Mouse (Mus musculus) hindbrain, embryonic 10.5 days (tissue): ENCODE data around the gene Zfp866. TPM values are rescaled to one million over a fixed set of nuclear protein-coding genes. Genes with fewer than 3 reads are reported as not detected.

ENCODE experiments used
- DNase-seq: peaks from one replicate; pipeline ENCODE4 v3.0.0-alpha.2; 2017; ENCODE audit warnings: low spot score
- H3K27ac ChIP-seq: fragments of 300-500 bp; sonication (generic); 2 replicates; pipeline ENCODE4 v1.5.1; 2016; ENCODE audit warnings: mild to moderate bottlenecking, moderate library complexity
- H3K27me3 ChIP-seq: fragments of 300-500 bp; sonication (generic); 2 replicates; pipeline ENCODE4 v1.6.1; 2016; ENCODE audit warnings: mild to moderate bottlenecking; ENCODE audit not compliant: poor library complexity, insufficient read depth, severe bottlenecking
- H3K36me3 ChIP-seq: fragments of 300-500 bp; sonication (generic); 2 replicates; pipeline ENCODE4 v1.6.1; 2016; ENCODE audit warnings: mild to moderate bottlenecking, moderate library complexity
- H3K4me1 ChIP-seq: fragments of 300-500 bp; sonication (generic); replicated peaks from 2 replicates; pipeline ENCODE4 v1.6.1; 2016; ENCODE audit warnings: mild to moderate bottlenecking
- H3K4me3 ChIP-seq: fragments of 300-500 bp; sonication (generic); 2 replicates; pipeline ENCODE4 v1.5.1; 2016; ENCODE audit warnings: mild to moderate bottlenecking, moderate library complexity
- H3K9me3 ChIP-seq: fragments of 300-500 bp; sonication (generic); 2 replicates; pipeline ENCODE4 v1.6.1; 2016; ENCODE audit warnings: mild to moderate bottlenecking, moderate library complexity
- WGBS: fragments of 180-500 bp; shearing (Covaris S2); methylation state at CpG from one replicate; pipeline ENCODE4 v1.1.7; 2016; 5-methylcytosine and 5-hydroxymethylcytosine counted together
- polyA plus RNA-seq: library from polyadenylated mRNA; unstranded; fragments of >200 nt; fragmentation: Nextera tagmentation; extraction: Ambion mirVana; gene quantifications from 2 replicates; pipeline ENCODE4 v1.2.1, GENCODE M21; 2016

The Zfp866 gene
- polyA plus RNA-seq, 1 experiment from 2014 or later, result 31.5 TPM

- 96% methylated on average over 3 of the region's 3 CpGs for WGBS
- H3K36me3 ChIP-seq, result peaks cover 66% of the 10 kb centered on the region
- no peak overlapping the region for H3K27ac ChIP-seq
- no peaks in the 10 kb centered on the region for H3K27me3 ChIP-seq
- peaks cover 28% of the 10 kb centered on the region for H3K4me1 ChIP-seq
- H3K4me3 ChIP-seq, result no peak overlapping the region
- no peaks in the 10 kb centered on the region for H3K9me3 ChIP-seq
- DNase-seq, result no peak
Observed at GRCm38 (mm10) chr8:69794096-69794495, 3.1 kb upstream of the Zfp866 start.

GRCm38 (mm10) chr8:69793666-69794065 lies 2.7 kb upstream of the Zfp866 start:
- Histone ChIP-seq H3K36me3 (peaks cover 62% of the 10 kb centered on the region), H3K9me3 (no peaks in the 10 kb centered on the region), H3K27ac (no peak overlapping the region), H3K4me1 (peaks cover 28% of the 10 kb centered on the region), H3K27me3 (no peaks in the 10 kb centered on the region), H3K4me3 (no peak overlapping the region)
- DNase-seq, result no peak
- WGBS, result 90% methylated on average over 4 of the region's 4 CpGs

- H3K27me3 ChIP-seq, result no peaks in the 10 kb centered on the region
- WGBS, result under 1% methylated on average over 48 of the region's 48 CpGs
- peaks cover 28% of the 10 kb centered on the region for H3K4me1 ChIP-seq
- H3K9me3 ChIP-seq, result no peaks in the 10 kb centered on the region
- no peak for DNase-seq
- H3K4me3 ChIP-seq, result peak overlapping the region; percentile 100
- H3K36me3 ChIP-seq, result peaks cover 41% of the 10 kb centered on the region
- peak overlapping the region; percentile 97 for H3K27ac ChIP-seq
Observed at GRCm38 (mm10) chr8:69791415-69792068, 564 bp upstream of the Zfp866 start.

- no peak for DNase-seq
- Histone ChIP-seq H3K27ac (peak overlapping the region; percentile 97), H3K9me3 (no peaks in the 10 kb centered on the region), H3K4me3 (peak overlapping the region; percentile 100), H3K4me1 (peaks cover 28% of the 10 kb centered on the region), H3K36me3 (peaks cover 29% of the 10 kb centered on the region), H3K27me3 (no peaks in the 10 kb centered on the region)
- 33% methylated on average over 11 of the region's 11 CpGs for WGBS
Observed at GRCm38 (mm10) chr8:69790364-69790763, 614 bp downstream of the Zfp866 start.

GRCm38 (mm10) chr8:69789731-69790130 lies 1.2 kb downstream of the Zfp866 start:
- WGBS, result 76% methylated on average over 5 of the region's 5 CpGs

GRCm38 (mm10) chr8:69789105-69789504 lies 1.9 kb downstream of the Zfp866 start:
- no peak overlapping the region for H3K4me3 ChIP-seq
- 92% methylated on average over 5 of the region's 5 CpGs for WGBS
- H3K27ac ChIP-seq, result no peak overlapping the region
- H3K27me3 ChIP-seq, result no peaks in the 10 kb centered on the region
- H3K9me3 ChIP-seq, result no peaks in the 10 kb centered on the region
- peaks cover 28% of the 10 kb centered on the region for H3K4me1 ChIP-seq
- peaks cover 16% of the 10 kb centered on the region for H3K36me3 ChIP-seq
- DNase-seq, result no peak

More at GRCm38 (mm10) chr8:69789731-69790130, 1.2 kb downstream of the Zfp866 start:
- no peak for DNase-seq
- peaks cover 22% of the 10 kb centered on the region for H3K36me3 ChIP-seq
- H3K9me3 ChIP-seq, result no peaks in the 10 kb centered on the region
- peak overlapping the region; percentile 100 for H3K4me3 ChIP-seq
- peaks cover 28% of the 10 kb centered on the region for H3K4me1 ChIP-seq
- H3K27me3 ChIP-seq, result no peaks in the 10 kb centered on the region
- H3K27ac ChIP-seq, result no peak overlapping the region

GRCm38 (mm10) chr8:69777111-69777510 lies 13.9 kb downstream of the Zfp866 start:
- 69% methylated on average over 12 of the region's 12 CpGs for WGBS
- DNase-seq, result no peak
- Histone ChIP-seq H3K27ac (no peak overlapping the region), H3K36me3 (0 out of 2 replicates have a peak, but pooled peaks cover 5% of the 10 kb centered on the region), H3K4me1 (peaks cover 20% of the 10 kb centered on the region), H3K9me3 (no peaks in the 10 kb centered on the region), H3K4me3 (no peak overlapping the region), H3K27me3 (no peaks in the 10 kb centered on the region)

- Histone ChIP-seq H3K4me1 (peaks cover 25% of the 10 kb centered on the region), H3K36me3 (peaks cover 25% of the 10 kb centered on the region), H3K9me3 (no peaks in the 10 kb centered on the region), H3K4me3 (peak overlapping the region; percentile 82), H3K27ac (peak overlapping the region; percentile 100), H3K27me3 (no peaks in the 10 kb centered on the region)
- no peak for DNase-seq
- 64% methylated on average over 2 of the region's 2 CpGs for WGBS
Observed at GRCm38 (mm10) chr8:69775149-69775534, 15.8 kb downstream of the Zfp866 start.

- under 1% methylated on average over 41 of the region's 41 CpGs for WGBS
- Histone ChIP-seq H3K36me3 (peaks cover 30% of the 10 kb centered on the region), H3K27ac (peak within 1 kb of the TSS; percentile 100), H3K4me1 (peaks cover 25% of the 10 kb centered on the region), H3K4me3 (peak within 1 kb of the TSS; percentile 82), H3K9me3 (no peaks in the 10 kb centered on the region), H3K27me3 (no peaks in the 10 kb centered on the region)
- peak; percentile 93 for DNase-seq
Observed at GRCm38 (mm10) chr8:69774503-69775148, 16.4 kb downstream of the Zfp866 start, which contains the start of gene Gm20422. Gm20422 (minus strand) TSS chr8:69774886.

- no peak for DNase-seq
- H3K36me3 ChIP-seq, result peaks cover 55% of the 10 kb centered on the region
- peaks cover 5% of the 10 kb centered on the region; the same call in 1 of the 2 replicates for H3K9me3 ChIP-seq
- no peaks in the 10 kb centered on the region for H3K27me3 ChIP-seq
- 88% methylated on average over 2 of the region's 2 CpGs for WGBS
- no peak overlapping the region for H3K4me3 ChIP-seq
- no peak overlapping the region for H3K27ac ChIP-seq
- H3K4me1 ChIP-seq, result peaks cover 25% of the 10 kb centered on the region
Observed at GRCm38 (mm10) chr8:69772106-69772505, 18.9 kb downstream of the Zfp866 start.

GRCm38 (mm10) chr8:69771221-69771620 lies 19.8 kb downstream of the Zfp866 start:
- Histone ChIP-seq H3K27me3 (no peaks in the 10 kb centered on the region), H3K9me3 (peaks cover 9% of the 10 kb centered on the region), H3K4me1 (peaks cover 25% of the 10 kb centered on the region), H3K36me3 (peaks cover 64% of the 10 kb centered on the region), H3K27ac (no peak overlapping the region), H3K4me3 (no peak overlapping the region)
- WGBS, result 92% methylated on average over 9 of the region's 9 CpGs
- DNase-seq, result no peak

- 90% methylated on average over 4 of the region's 4 CpGs for whole genome bisulfite sequencing
- Histone ChIP-seq H3K27me3 (no peaks in the 10 kb centered on the region), H3K9me3 (peaks cover 9% of the 10 kb centered on the region), H3K4me1 (no peaks in the 10 kb centered on the region), H3K27ac (no peak overlapping the region), H3K4me3 (no peak overlapping the region), H3K36me3 (peaks cover 95% of the 10 kb centered on the region)
- DNase-seq, result no peak
Observed at GRCm38 (mm10) chr8:69761814-69762445, 29.0 kb downstream of the Zfp866 start.

- Histone ChIP-seq H3K4me3 (no peak overlapping the region), H3K27me3 (no peaks in the 10 kb centered on the region), H3K4me1 (no peaks in the 10 kb centered on the region), H3K36me3 (peaks cover 78% of the 10 kb centered on the region), H3K9me3 (no peaks in the 10 kb centered on the region), H3K27ac (no peak overlapping the region)
- DNase-seq, result no peak
- 94% methylated on average over 5 of the region's 5 CpGs for WGBS
Observed at GRCm38 (mm10) chr8:69758316-69758715, 32.7 kb downstream of the Zfp866 start.
